Mouse (Mus musculus) ES-E14 (cell line): ENCODE measurements at regions not wholly inside any gene's neighbourhood (a gene's known extent, or its start where the extent isn't known, plus 50 kb on each side); places are given as distances from the start of the nearest gene placed in this dataset.

Experiments used
- CHD2 ChIP-seq: IDR thresholded peaks from 2 replicates; pipeline ENCODE4 v1.6.1; 2014; ENCODE audit warnings: mild to moderate bottlenecking, low read depth, low read length, inconsistent platforms
- HCFC1 ChIP-seq: IDR thresholded peaks from 2 replicates; pipeline ENCODE4 v1.6.1; 2012; ENCODE audit warnings: low read length, inconsistent platforms, borderline replicate concordance; ENCODE audit not compliant: insufficient read depth
- MAFK ChIP-seq: IDR thresholded peaks from 2 replicates; pipeline ENCODE4 v1.6.1; 2014; ENCODE audit warnings: mild to moderate bottlenecking, low read depth, low read length, inconsistent platforms; ENCODE audit not compliant: insufficient read depth
- ZC3H11A ChIP-seq: IDR thresholded peaks from 2 replicates; pipeline ENCODE4 v1.6.1; 2012; ENCODE audit warnings: low read depth, mild to moderate bottlenecking, inconsistent platforms, low read length, borderline replicate concordance
- ZNF384 ChIP-seq: IDR thresholded peaks from 2 replicates; pipeline ENCODE4 v1.6.1; 2012; ENCODE audit warnings: low read depth, low read length, inconsistent platforms

DNA sequence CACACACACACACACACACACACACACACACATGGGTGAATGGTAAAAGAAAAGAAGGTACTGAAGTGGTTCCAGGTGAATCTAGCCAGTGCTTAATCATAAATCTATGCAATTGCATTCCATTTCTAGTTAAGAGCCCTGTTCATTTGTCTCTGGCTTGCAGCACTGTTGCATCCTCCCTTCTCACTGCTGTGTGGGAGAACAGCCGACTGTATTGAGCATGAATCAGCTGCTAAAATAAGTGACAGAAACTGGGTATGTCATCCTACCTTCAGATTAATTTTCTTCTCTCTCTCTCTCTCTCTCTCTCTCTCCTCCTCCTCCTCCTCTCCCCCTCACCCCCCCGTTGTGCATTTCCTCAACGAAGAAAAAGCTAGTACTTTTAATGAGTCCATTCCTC is 109.6 kb downstream of the Kcnj2 start:
- TF ChIP-seq ZC3H11A (no peak), CHD2 (no peak), HCFC1 (no peak), ZNF384 (no peak), MAFK (no peak)
